Mouse (Mus musculus): ENCODE measurements around the gene Aoc2.

- TF ChIP-seq POLR2A (IDR thresholded peaks at IDR 0.05; ENCODE audit: insufficient read depth, low read depth, low read length) (peak; percentile 63), CTCF (IDR thresholded peaks at IDR 0.05) (peak; percentile 32)
Measured at GRCm38 (mm10) chr11:101315665-101316500, 9.0 kb upstream of the Aoc2 start, which contains the start of gene Psme3.

All from heart, adult 2 months (tissue).